Mouse (Mus musculus): ENCODE data around the gene Bcl10. TPM values are rescaled to one million over a fixed set of nuclear protein-coding genes. Genes with fewer than 3 reads are reported as not detected.

Bcl10 gene
- 20.2 TPM for polyA plus RNA-seq (2014; fragmentation: Illumina TruSeq; extraction: RNeasy Lipid Tissue Mini Kit (QIAGEN cat#74804); ENCODE audit: low read depth, low replicate concordance)

GRCm38 (mm10) chr3:145922019-145922854 lies at the start of gene Bcl10:
Bcl10 (plus strand) TSS chr3:145922804.

GRCm38 (mm10) chr3:145937505-145938404 lies 15.2 kb downstream of the Bcl10 start, which contains the start of gene 2410004B18Rik:
2410004B18Rik (plus strand) TSS chr3:145938014.

Other genes with a start within 250 kb of the Bcl10 start
- 3.2 TPM for gene Ddah1, start 164.1 kb upstream of the Bcl10 start, polyA plus RNA-seq (2014; fragmentation: Illumina TruSeq; extraction: RNeasy Lipid Tissue Mini Kit (QIAGEN cat#74804); ENCODE audit: low read depth, low replicate concordance)
- gene 2410004B18Rik, start 15.2 kb downstream of the Bcl10 start, polyA plus RNA-seq (2014; fragmentation: Illumina TruSeq; extraction: RNeasy Lipid Tissue Mini Kit (QIAGEN cat#74804); ENCODE audit: low read depth, low replicate concordance), result 22.1 TPM
- 14.8 TPM for gene Syde2, start 65.1 kb downstream of the Bcl10 start, polyA plus RNA-seq (2014; fragmentation: Illumina TruSeq; extraction: RNeasy Lipid Tissue Mini Kit (QIAGEN cat#74804); ENCODE audit: low read depth, low replicate concordance)
- not detected for gene Wdr63, start 185.3 kb downstream of the Bcl10 start, polyA plus RNA-seq (2014; fragmentation: Illumina TruSeq; extraction: RNeasy Lipid Tissue Mini Kit (QIAGEN cat#74804); ENCODE audit: low read depth, low replicate concordance)
- not detected for gene Mcoln3, start 194.6 kb downstream of the Bcl10 start, polyA plus RNA-seq (2014; fragmentation: Illumina TruSeq; extraction: RNeasy Lipid Tissue Mini Kit (QIAGEN cat#74804); ENCODE audit: low read depth, low replicate concordance)
- gene Mcoln2, start 227.0 kb downstream of the Bcl10 start, polyA plus RNA-seq (2014; fragmentation: Illumina TruSeq; extraction: RNeasy Lipid Tissue Mini Kit (QIAGEN cat#74804); ENCODE audit: low read depth, low replicate concordance), result 0.26 TPM

Measured in heart, adult 10 weeks (tissue).